Mouse (Mus musculus) ES-Bruce4 (cell line): ENCODE results near the gene Clic5. TPM values are rescaled to one million over a fixed set of nuclear protein-coding genes. Genes with fewer than 3 reads are reported as not detected.

Source experiments
- H3K27ac ChIP-seq: 2 replicates; pipeline ENCODE4 v1.5.1; 2012; ENCODE audit warnings: low read length, inconsistent platforms; ENCODE audit not compliant: insufficient read depth
- H3K27me3 ChIP-seq: 2 replicates; pipeline ENCODE4 v1.6.1; 2012; ENCODE audit warnings: mild to moderate bottlenecking, low read length, inconsistent platforms; ENCODE audit not compliant: control insufficient read depth, poor library complexity, insufficient read depth, severe bottlenecking
- H3K36me3 ChIP-seq: 2 replicates; pipeline ENCODE4 v1.6.1; 2012; ENCODE audit warnings: inconsistent platforms, mild to moderate bottlenecking, low read length, moderate library complexity; ENCODE audit not compliant: control insufficient read depth, poor library complexity, insufficient read depth, severe bottlenecking
- H3K4me1 ChIP-seq: one replicate; pipeline ENCODE4 v1.8.1; 2011; ENCODE audit warnings: low read length; ENCODE audit not compliant: control insufficient read depth, insufficient read depth
- H3K4me3 ChIP-seq: 2 replicates; pipeline ENCODE4 v1.5.1; 2011; ENCODE audit warnings: low read depth, mild to moderate bottlenecking, low read length
- H3K9ac ChIP-seq: 2 replicates; pipeline ENCODE4 v1.6.1; 2012; ENCODE audit warnings: low read depth, mild to moderate bottlenecking, inconsistent platforms; ENCODE audit not compliant: poor library complexity, severe bottlenecking
- H3K9me3 ChIP-seq: replicated peaks from 2 replicates; pipeline ENCODE4 v1.6.1; 2012; ENCODE audit warnings: mild to moderate bottlenecking, low read length, inconsistent platforms; ENCODE audit not compliant: control insufficient read depth, poor library complexity, insufficient read depth, severe bottlenecking
- CTCF ChIP-seq: IDR thresholded peaks from one replicate; pipeline ENCODE4 v1.8.1; 2011; ENCODE audit warnings: low read depth, low read length
- EP300 ChIP-seq: IDR thresholded peaks from 2 replicates; pipeline ENCODE4 v1.6.1; 2011; ENCODE audit warnings: low read depth, low read length; ENCODE audit not compliant: insufficient read depth
- POLR2A ChIP-seq: IDR thresholded peaks from one replicate; pipeline ENCODE4 v1.8.1; 2011; ENCODE audit warnings: low read length; ENCODE audit not compliant: insufficient read depth
- polyA plus RNA-seq: library from polyadenylated mRNA; stranded (reverse); fragments of >200 nt; gene quantifications from 2 replicates; pipeline ENCODE4 v1.2.4, GENCODE M21; 2011; ENCODE audit warnings: low read depth; ENCODE audit not compliant: missing spikeins, insufficient read depth, insufficient read length

The Clic5 gene
- polyA plus RNA-seq, 1 experiment = 6.0 TPM

GRCm38 (mm10) chr17:44155204-44155603, 33.2 kb upstream of the Clic5 start:
- Histone ChIP-seq H3K9me3 (no peaks in the 10 kb centered on the region; the same call in 1 of the 2 replicates), H3K36me3 (no peaks in the 10 kb centered on the region), H3K4me1 (no peaks in the 10 kb centered on the region), H3K9ac (no peak overlapping the region), H3K27ac (no peak overlapping the region), H3K27me3 (no peaks in the 10 kb centered on the region), H3K4me3 (no peak overlapping the region)
- TF ChIP-seq POLR2A (no peak), EP300 (no peak), CTCF (no peak)

DNA sequence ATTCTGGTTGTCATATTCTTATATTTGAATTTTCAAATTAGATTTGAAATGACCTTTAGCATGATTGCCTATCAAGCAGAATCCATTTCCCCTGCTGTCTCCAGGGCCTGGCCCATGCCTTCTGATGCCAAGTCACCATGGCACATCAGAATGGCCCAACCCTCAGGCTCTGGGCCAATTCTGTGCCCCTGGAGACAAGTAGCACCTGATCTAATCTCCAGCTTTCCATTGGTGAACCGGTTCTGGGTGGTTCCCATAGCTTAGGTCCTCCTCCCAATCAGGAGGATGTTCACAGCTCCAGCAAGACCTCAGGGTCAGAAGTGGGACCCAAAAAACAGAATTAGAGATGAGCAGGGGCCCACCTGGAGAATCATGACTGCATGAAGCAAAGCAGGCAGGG, 30.2 kb upstream of the Clic5 start:
- Histone ChIP-seq H3K9ac (no peak overlapping the region), H3K4me3 (no peak overlapping the region), H3K27ac (no peak overlapping the region), H3K36me3 (no peaks in the 10 kb centered on the region), H3K27me3 (no peaks in the 10 kb centered on the region), H3K4me1 (no peaks in the 10 kb centered on the region), H3K9me3 (no peaks in the 10 kb centered on the region; the same call in 1 of the 2 replicates)
- TF ChIP-seq EP300 (no peak), CTCF (no peak), POLR2A (no peak)

- H3K9ac ChIP-seq = no peak overlapping the region
Measured at GRCm38 (mm10) chr17:44160449-44160848, 27.9 kb upstream of the Clic5 start.

DNA sequence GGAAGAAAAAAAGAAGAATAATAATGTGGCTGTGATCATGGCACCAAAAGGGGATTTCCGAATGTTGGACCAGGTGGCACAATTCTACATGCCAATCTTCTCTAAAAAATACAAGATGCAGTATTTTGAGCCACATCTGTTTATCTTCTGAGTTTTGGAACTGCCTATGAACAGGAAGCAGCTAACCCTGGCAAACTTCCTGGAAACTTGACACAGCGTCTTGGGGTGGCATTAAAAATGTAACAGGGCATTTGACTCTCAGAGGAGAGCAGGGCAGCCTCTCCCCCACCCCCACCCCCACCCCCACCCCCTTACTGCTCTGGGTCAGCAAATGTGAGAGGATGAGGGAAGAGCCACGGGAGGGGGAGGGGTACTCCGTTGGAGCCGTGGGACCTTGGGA, 25.9 kb upstream of the Clic5 start:
- no peak overlapping the region for H3K4me3 ChIP-seq
- H3K27me3 ChIP-seq = no peaks in the 10 kb centered on the region
- TF ChIP-seq EP300 = no peak
- TF ChIP-seq POLR2A = no peak
- TF ChIP-seq CTCF = no peak
- no peaks in the 10 kb centered on the region; the same call in 1 of the 2 replicates for H3K9me3 ChIP-seq
- H3K4me1 ChIP-seq = no peaks in the 10 kb centered on the region
- H3K36me3 ChIP-seq = no peaks in the 10 kb centered on the region
- no peak overlapping the region for H3K27ac ChIP-seq
- H3K9ac ChIP-seq = no peak overlapping the region

More at GRCm38 (mm10) chr17:44160449-44160848, 27.9 kb upstream of the Clic5 start:
- Histone ChIP-seq H3K9me3 (no peaks in the 10 kb centered on the region; the same call in 1 of the 2 replicates), H3K36me3 (no peaks in the 10 kb centered on the region), H3K27ac (no peak overlapping the region), H3K4me1 (no peaks in the 10 kb centered on the region), H3K4me3 (no peak overlapping the region), H3K27me3 (no peaks in the 10 kb centered on the region)
- TF ChIP-seq EP300 = no peak
- no peak for TF ChIP-seq CTCF
- TF ChIP-seq POLR2A = no peak

- TF ChIP-seq EP300 (no peak), CTCF (no peak), POLR2A (no peak)
- no peak overlapping the region for H3K4me3 ChIP-seq
- no peak overlapping the region for H3K27ac ChIP-seq
- no peaks in the 10 kb centered on the region for H3K4me1 ChIP-seq
- no peaks in the 10 kb centered on the region for H3K36me3 ChIP-seq
- H3K27me3 ChIP-seq = no peaks in the 10 kb centered on the region
- H3K9me3 ChIP-seq = no peaks in the 10 kb centered on the region; the same call in 1 of the 2 replicates
- no peak overlapping the region for H3K9ac ChIP-seq
Measured at GRCm38 (mm10) chr17:44162935-44163334, 25.4 kb upstream of the Clic5 start.

DNA sequence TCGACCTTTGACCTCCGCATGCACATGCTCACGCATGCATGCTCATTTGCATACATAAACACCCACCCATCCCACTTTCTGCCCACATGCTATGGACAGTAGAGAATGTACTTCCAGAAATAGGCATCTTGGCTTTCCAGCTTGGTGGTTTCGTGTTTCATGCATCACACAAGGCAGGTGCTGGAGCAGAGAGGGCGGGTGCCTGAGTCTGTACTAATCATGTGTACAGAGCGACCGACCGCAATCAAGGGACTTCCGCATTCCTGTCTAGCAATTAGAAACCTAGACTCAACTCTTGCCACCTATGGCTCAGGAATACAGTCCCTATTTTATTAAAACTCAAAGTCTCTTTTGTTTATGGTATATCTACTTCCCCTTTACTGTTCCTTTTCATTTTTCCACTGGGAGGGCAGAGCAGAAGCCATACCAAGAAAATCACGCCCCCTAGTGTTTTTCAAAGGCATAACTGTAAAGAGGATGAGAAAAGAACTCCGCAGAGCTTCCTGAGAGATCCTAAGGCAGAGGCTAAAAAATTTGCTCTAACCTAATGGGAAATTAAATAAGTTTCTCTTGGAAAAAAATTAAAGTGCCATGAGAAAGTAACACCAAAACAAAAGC, 22.5 kb upstream of the Clic5 start:
- Histone ChIP-seq H3K4me1 (no peaks in the 10 kb centered on the region), H3K36me3 (no peaks in the 10 kb centered on the region), H3K4me3 (no peak overlapping the region), H3K9ac (no peak overlapping the region), H3K9me3 (no peaks in the 10 kb centered on the region), H3K27me3 (no peaks in the 10 kb centered on the region), H3K27ac (no peak overlapping the region)
- TF ChIP-seq POLR2A (no peak), CTCF (no peak), EP300 (no peak)
